Mouse (Mus musculus) layer of hippocampus, postnatal 25 days (tissue): ENCODE results near the gene Aknad1. TPM values are rescaled to one million over a fixed set of nuclear protein-coding genes. Genes with fewer than 3 reads are reported as not detected.

Source experiments
- total RNA-seq, 2 experiments: library from RNA; stranded (reverse); gene quantifications; 2 replicates each; pipeline ENCODE4 v1.2.3; 2021

Aknad1 gene
- total RNA-seq, 2 experiments from 2014 or later, result not detected

Other genes with a start within 250 kb of the Aknad1 start
- gene 1700013F07Rik, start 205.5 kb upstream of the Aknad1 start, total RNA-seq, result 1 to 10 TPM in 1 of 2 experiments, under 1 TPM in 1; 0.98 to 2.4 TPM
- 10 to 100 TPM; 24.2 to 27.8 TPM for gene 5330417C22Rik, start 203.1 kb upstream of the Aknad1 start, total RNA-seq
- gene Tmem167b, start 177.2 kb upstream of the Aknad1 start, total RNA-seq, result 10 to 100 TPM; 49.6 to 54.1 TPM
- gene Taf13, start 168.0 kb upstream of the Aknad1 start, total RNA-seq, result 10 to 100 TPM; 25.6 to 29.0 TPM
- gene Wdr47, start 148.4 kb upstream of the Aknad1 start, total RNA-seq, result 100 to 1,000 TPM; 130 to 139 TPM
- 10 to 100 TPM; 27.0 to 31.0 TPM for gene Clcc1, start 85.7 kb upstream of the Aknad1 start, total RNA-seq
- 10 to 100 TPM; 17.8 to 17.9 TPM for gene Gpsm2, start 17.3 kb upstream of the Aknad1 start, total RNA-seq
- gene Stxbp3, start 100.9 kb downstream of the Aknad1 start, total RNA-seq, result 10 to 100 TPM; 24.3 to 26.4 TPM
- gene Fndc7, start 150.3 kb downstream of the Aknad1 start, total RNA-seq, result under 1 TPM in 1 of 2 experiments, not detected in 1; 0.23 TPM
- gene Prpf38b, start 172.1 kb downstream of the Aknad1 start, total RNA-seq, result 10 to 100 TPM; 36.4 to 50.8 TPM
- gene Henmt1, start 200.2 kb downstream of the Aknad1 start, total RNA-seq, result 1 to 10 TPM; 3.6 to 4.1 TPM
- not detected for gene Gm9857, start 200.8 kb downstream of the Aknad1 start, total RNA-seq